Mouse (Mus musculus) limb, embryonic 15.5 days (tissue): ENCODE measurements at regions not wholly inside any gene's neighbourhood (a gene's known extent, or its start where the extent isn't known, plus 50 kb on each side); places are given as distances from the start of the nearest gene placed in this dataset.

Experiments
- ATAC-seq: fragments of 200-750 bp; cut with Nextera tagmentation; 2 replicates; pipeline ENCODE4 v1.8.0; 2017; ENCODE audit warnings: low read depth, moderate TSS enrichment; ENCODE audit not compliant: insufficient number of reproducible peaks, low FRiP score, low TSS enrichment
- H3K27ac ChIP-seq: fragments of 300-500 bp; sonication (generic); 2 replicates; pipeline ENCODE4 v1.5.1; 2015; ENCODE audit warnings: moderate library complexity, mild to moderate bottlenecking, inconsistent platforms
- H3K27me3 ChIP-seq: fragments of 300-500 bp; sonication (generic); 2 replicates; pipeline ENCODE4 v1.6.1; 2015; ENCODE audit warnings: inconsistent platforms
- H3K36me3 ChIP-seq: fragments of 300-500 bp; sonication (generic); 2 replicates; pipeline ENCODE4 v1.6.1; 2015; ENCODE audit warnings: inconsistent platforms
- H3K4me1 ChIP-seq: fragments of 300-500 bp; sonication (generic); 2 replicates; pipeline ENCODE4 v1.6.1; 2015; ENCODE audit warnings: inconsistent platforms
- H3K4me2 ChIP-seq: fragments of 300-500 bp; sonication (generic); 2 replicates; pipeline ENCODE4 v1.6.1; 2015; ENCODE audit warnings: mild to moderate bottlenecking, inconsistent platforms
- H3K4me3 ChIP-seq: fragments of 300-500 bp; sonication (generic); 2 replicates; pipeline ENCODE4 v1.5.1; 2015; ENCODE audit warnings: mild to moderate bottlenecking, inconsistent platforms
- H3K9ac ChIP-seq: fragments of 300-500 bp; sonication (generic); 2 replicates; pipeline ENCODE4 v1.6.1; 2015; ENCODE audit warnings: inconsistent platforms
- H3K9me3 ChIP-seq: fragments of 300-500 bp; sonication (generic); 2 replicates; pipeline ENCODE4 v1.6.1; 2016; ENCODE audit warnings: inconsistent platforms
- WGBS: fragments of 180-500 bp; shearing (Covaris S2); methylation state at CpG from one replicate; pipeline ENCODE4 v1.1.7; 2015; 5-methylcytosine and 5-hydroxymethylcytosine counted together

DNA sequence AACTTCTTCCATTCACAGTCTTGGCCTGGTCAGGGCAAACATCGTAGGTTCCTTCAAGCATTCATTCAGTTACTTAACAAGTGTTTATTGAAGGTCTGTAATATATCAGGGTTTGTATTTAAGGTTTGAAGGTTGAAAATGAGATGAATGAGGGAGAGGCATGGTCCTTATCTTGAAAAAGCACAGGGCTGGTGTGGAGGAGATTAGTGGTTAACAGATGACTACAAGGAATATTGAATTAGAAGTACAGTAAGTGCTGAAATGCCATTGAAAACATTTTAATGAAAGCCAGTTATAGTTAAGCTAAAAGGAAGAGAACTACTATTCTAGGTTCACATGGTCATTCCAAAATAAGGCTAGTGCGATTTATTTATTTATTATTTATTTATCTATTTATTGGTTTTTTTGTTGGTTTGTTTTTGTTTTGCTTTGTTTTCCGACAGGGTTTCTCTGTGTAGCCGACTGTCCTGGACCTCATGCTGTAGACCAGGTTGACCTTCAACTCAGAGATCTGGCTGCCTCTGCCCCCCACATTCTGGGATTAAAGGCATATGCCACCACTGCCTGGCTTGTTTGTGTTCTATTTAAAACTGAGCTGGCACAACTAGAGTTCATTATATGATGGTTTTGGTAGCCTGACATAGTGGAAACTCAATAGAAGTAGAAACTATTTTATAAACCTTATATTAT is 718.1 kb downstream of the Adgrl2 start:
- no peaks in the 10 kb centered on the region for H3K9me3 ChIP-seq
- no peak overlapping the region for H3K9ac ChIP-seq
- no peak overlapping the region for H3K27ac ChIP-seq
- ATAC-seq: no peak
- H3K4me1 ChIP-seq: no peaks in the 10 kb centered on the region
- H3K4me2 ChIP-seq: no peak overlapping the region
- H3K27me3 ChIP-seq: no peaks in the 10 kb centered on the region
- H3K4me3 ChIP-seq: no peak overlapping the region
- H3K36me3 ChIP-seq: no peaks in the 10 kb centered on the region
- WGBS: 83% methylated on average over 4 of the region's 4 CpGs

- H3K4me1 ChIP-seq: no peaks in the 10 kb centered on the region
- no peak overlapping the region for H3K4me2 ChIP-seq
- ATAC-seq: no peak
- H3K27ac ChIP-seq: no peak overlapping the region
- no peaks in the 10 kb centered on the region for H3K9me3 ChIP-seq
- H3K9ac ChIP-seq: no peak overlapping the region
- H3K4me3 ChIP-seq: no peak overlapping the region
- 74% methylated on average over 4 of the region's 4 CpGs for WGBS
- no peaks in the 10 kb centered on the region for H3K27me3 ChIP-seq
- no peaks in the 10 kb centered on the region for H3K36me3 ChIP-seq
These were observed 721.5 kb downstream of the Adgrl2 start for GRCm38 (mm10) chr3:148268812-148269211.

DNA sequence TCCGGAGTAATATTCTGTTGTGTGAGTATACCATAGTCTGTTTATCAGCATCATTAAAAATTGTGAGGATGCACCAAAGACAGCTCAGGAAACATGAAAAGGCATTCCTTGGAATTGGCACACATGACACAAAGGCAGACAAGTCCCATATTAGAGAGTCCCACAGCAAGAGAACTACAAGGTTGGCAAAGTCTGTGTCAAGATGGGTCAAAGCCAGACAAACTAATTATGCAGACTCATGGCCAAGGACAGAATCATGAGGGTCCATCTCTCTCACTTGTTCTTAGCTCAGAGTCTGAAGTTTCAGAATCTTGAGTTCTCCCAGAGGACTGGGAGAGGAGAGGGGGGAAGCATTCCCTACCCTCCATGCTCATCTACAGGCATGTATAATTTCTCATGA is 731.1 kb downstream of the Adgrl2 start:
- no peak overlapping the region for H3K9ac ChIP-seq
- H3K9me3 ChIP-seq: no peaks in the 10 kb centered on the region
- H3K36me3 ChIP-seq: no peaks in the 10 kb centered on the region
- no peak overlapping the region for H3K4me3 ChIP-seq
- no peak overlapping the region for H3K4me2 ChIP-seq
- H3K4me1 ChIP-seq: no peaks in the 10 kb centered on the region
- H3K27me3 ChIP-seq: no peaks in the 10 kb centered on the region
- WGBS: 76% methylated on average over 1 of the region's 1 CpGs
- ATAC-seq: no peak
- H3K27ac ChIP-seq: no peak overlapping the region

DNA sequence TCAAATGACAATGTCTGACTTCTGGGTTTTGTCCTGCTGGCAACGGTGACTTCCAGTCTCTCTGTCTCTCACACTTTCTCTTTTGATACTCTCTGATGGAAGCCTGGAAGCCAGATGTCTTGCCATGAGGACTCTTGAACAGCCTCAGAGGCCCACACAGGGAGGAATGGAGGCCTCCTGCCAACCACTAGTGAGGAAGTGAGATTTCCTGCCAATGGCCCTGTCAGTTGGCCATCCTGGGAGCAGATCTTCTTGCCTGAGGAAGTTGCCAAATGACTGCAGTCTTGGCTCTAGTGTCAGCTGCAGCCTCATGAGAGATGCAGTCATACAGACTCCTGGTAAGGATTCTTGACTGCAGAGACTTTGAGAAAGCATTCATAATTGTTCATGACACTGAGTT is 741.7 kb downstream of the Adgrl2 start:
- H3K27ac ChIP-seq: no peak overlapping the region
- H3K4me2 ChIP-seq: no peak overlapping the region
- H3K4me3 ChIP-seq: no peak overlapping the region
- no peak for ATAC-seq
- H3K9ac ChIP-seq: no peak overlapping the region
- H3K4me1 ChIP-seq: no peaks in the 10 kb centered on the region; the same call in 1 of the 2 replicates
- no peaks in the 10 kb centered on the region for H3K9me3 ChIP-seq
- no peaks in the 10 kb centered on the region for H3K27me3 ChIP-seq
- H3K36me3 ChIP-seq: no peaks in the 10 kb centered on the region
- WGBS: 29% methylated on average over 1 of the region's 1 CpGs

DNA sequence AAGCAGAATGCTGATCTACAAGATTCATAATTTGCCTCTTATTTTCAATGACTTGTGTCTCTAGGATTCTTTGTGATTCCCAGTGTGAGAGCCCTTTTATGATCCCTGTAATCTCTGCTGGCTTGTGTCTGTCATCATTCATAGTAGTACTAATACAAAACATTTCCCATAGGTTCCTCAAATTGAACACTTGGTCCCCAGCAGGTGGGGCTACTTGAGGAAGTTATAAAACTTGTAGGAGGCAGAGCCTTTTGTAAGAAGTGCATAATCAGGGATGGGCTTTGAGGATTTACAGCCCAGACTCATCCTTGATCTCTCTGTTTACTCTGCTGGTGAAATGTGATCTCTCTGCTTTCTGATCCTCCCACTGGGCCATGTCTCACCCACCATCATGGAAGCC is 743.6 kb downstream of the Adgrl2 start:
- Histone ChIP-seq H3K4me1 (no peaks in the 10 kb centered on the region; the same call in 1 of the 2 replicates), H3K36me3 (no peaks in the 10 kb centered on the region), H3K27me3 (no peaks in the 10 kb centered on the region), H3K9me3 (no peaks in the 10 kb centered on the region), H3K9ac (no peak overlapping the region), H3K4me3 (no peak overlapping the region), H3K4me2 (no peak overlapping the region), H3K27ac (no peak overlapping the region)
- no peak for ATAC-seq

DNA sequence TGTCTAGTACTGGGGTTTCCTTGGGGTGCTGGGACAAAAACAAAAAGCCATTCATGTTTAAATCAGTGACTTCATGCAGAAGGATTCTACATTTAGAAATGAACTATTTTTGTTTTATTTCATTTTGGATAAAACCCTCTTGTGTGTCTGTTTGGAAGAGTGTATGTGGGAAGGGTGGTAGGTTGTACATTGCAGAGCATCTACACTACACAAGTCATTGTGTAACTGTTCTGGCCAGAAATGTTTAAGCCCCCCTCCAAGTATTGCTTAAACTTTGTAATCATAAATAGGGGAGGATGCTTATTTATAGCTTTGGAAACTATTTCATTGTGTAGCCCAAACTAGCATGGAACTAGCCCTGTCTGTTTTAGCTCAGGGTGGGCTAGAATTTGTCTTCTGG is 752.3 kb downstream of the Adgrl2 start:
- Histone ChIP-seq H3K36me3 (no peaks in the 10 kb centered on the region), H3K27me3 (no peaks in the 10 kb centered on the region), H3K4me2 (no peak overlapping the region), H3K9ac (no peak overlapping the region), H3K4me3 (no peak overlapping the region), H3K9me3 (no peaks in the 10 kb centered on the region), H3K27ac (no peak overlapping the region), H3K4me1 (no peaks in the 10 kb centered on the region)
- no peak for ATAC-seq

- Histone ChIP-seq H3K4me2 (no peak overlapping the region), H3K27ac (no peak overlapping the region), H3K4me1 (no peaks in the 10 kb centered on the region), H3K9me3 (no peaks in the 10 kb centered on the region), H3K4me3 (no peak overlapping the region), H3K36me3 (no peaks in the 10 kb centered on the region), H3K9ac (no peak overlapping the region), H3K27me3 (no peaks in the 10 kb centered on the region)
- ATAC-seq: no peak
- 57% methylated on average over 6 of the region's 6 CpGs for WGBS
These were observed 752.8 kb downstream of the Adgrl2 start for GRCm38 (mm10) chr3:148237555-148237954.

- H3K27me3 ChIP-seq: no peaks in the 10 kb centered on the region
- 66% methylated on average over 2 of the region's 2 CpGs for WGBS
- H3K4me2 ChIP-seq: no peak overlapping the region
- no peak overlapping the region for H3K9ac ChIP-seq
- H3K4me1 ChIP-seq: no peaks in the 10 kb centered on the region
- H3K36me3 ChIP-seq: no peaks in the 10 kb centered on the region
- no peak overlapping the region for H3K4me3 ChIP-seq
- ATAC-seq: no peak
- H3K27ac ChIP-seq: no peak overlapping the region
- H3K9me3 ChIP-seq: no peaks in the 10 kb centered on the region
These were observed 756.7 kb downstream of the Adgrl2 start for GRCm38 (mm10) chr3:148233616-148234015.

DNA sequence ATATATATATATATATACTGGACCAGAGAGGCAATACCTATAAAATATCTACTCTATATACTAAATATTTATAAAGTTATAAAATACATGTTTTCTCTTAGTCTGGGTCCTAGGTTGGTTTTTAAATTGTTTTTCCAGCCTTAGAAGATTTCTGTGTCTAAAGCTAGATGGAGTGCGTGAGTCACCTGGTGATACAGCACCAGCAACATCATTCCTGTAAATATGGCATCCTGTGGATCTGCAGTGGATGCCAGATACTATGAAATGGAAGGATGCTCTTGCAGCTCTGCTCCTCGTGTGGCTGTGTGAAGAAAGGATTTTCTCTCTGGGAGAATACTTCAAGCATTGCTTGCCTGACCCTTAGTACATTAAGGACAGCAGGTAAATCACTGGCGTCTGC is 761.2 kb downstream of the Adgrl2 start:
- no peak for ATAC-seq
- WGBS: 55% methylated on average over 3 of the region's 3 CpGs
- no peak overlapping the region for H3K4me3 ChIP-seq
- no peak overlapping the region for H3K4me2 ChIP-seq
- H3K36me3 ChIP-seq: no peaks in the 10 kb centered on the region
- H3K27me3 ChIP-seq: no peaks in the 10 kb centered on the region
- H3K9me3 ChIP-seq: no peaks in the 10 kb centered on the region
- no peak overlapping the region for H3K9ac ChIP-seq
- H3K4me1 ChIP-seq: peaks cover 3% of the 10 kb centered on the region; the same call in 1 of the 2 replicates
- no peak overlapping the region for H3K27ac ChIP-seq

DNA sequence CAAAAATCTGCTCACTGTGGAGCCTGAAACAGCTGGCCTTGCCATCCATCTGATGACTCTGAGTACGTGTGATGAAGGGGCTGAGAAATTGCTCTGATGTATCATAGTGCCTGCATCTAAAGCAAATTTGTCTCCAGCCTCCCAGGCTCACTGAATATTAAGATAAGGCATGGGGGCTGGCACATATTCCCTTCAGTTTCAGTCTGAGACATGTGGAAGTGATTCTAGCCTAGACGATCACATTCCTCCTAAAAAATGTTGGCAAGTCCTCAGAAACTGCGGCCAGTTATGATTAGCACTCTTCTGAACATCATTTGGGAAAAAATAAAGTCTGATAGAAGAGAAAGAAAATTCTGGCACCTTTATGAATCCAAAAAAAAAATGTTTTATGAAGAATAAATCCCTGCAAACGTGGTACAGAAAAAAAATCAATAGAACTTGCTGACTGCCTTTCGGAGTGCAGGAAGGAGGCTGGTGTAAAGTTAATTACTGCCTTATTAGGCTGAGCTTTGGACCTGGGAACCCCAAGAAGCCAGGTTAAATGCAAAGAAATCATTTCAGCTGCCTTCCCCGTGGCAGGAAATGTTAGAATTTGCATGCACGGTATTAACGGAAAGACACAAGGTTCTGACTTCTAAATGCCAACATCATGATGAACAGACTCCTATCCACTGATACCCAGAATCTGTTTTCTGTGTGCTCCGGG is 762.2 kb downstream of the Adgrl2 start:
- no peak for ATAC-seq
- no peaks in the 10 kb centered on the region for H3K9me3 ChIP-seq
- H3K27ac ChIP-seq: 0 out of 2 replicates have a peak overlapping the region, but pooled peaks have one; percentile 27
- 23% methylated on average over 9 of the region's 9 CpGs for WGBS
- H3K4me1 ChIP-seq: peaks cover 3% of the 10 kb centered on the region; the same call in 1 of the 2 replicates
- no peaks in the 10 kb centered on the region for H3K36me3 ChIP-seq
- no peak overlapping the region for H3K4me3 ChIP-seq
- H3K4me2 ChIP-seq: peak overlapping the region; percentile 24; the same call in 1 of the 2 replicates
- no peaks in the 10 kb centered on the region for H3K27me3 ChIP-seq
- no peak overlapping the region for H3K9ac ChIP-seq

DNA sequence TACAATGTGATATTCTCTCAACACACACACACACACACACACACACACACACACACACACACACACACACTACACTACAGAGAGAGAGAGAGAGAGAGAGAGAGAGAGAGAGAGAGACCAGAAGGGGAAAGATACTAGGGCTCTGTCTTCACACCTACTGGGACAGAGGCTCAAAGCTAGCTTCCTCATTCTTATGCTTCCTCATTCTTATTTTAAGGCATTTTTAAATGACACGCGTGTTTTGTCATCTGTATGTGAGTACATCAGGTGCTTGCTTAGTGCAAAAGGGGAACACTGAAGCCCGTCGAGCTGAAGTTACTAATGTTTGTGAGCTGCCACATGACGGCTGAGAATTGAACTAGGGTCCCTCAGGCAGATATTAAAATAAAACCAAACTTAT is 769.5 kb downstream of the Adgrl2 start:
- Histone ChIP-seq H3K4me3 (no peak overlapping the region), H3K9ac (no peak overlapping the region), H3K36me3 (no peaks in the 10 kb centered on the region), H3K27me3 (no peaks in the 10 kb centered on the region), H3K27ac (no peak overlapping the region), H3K9me3 (no peaks in the 10 kb centered on the region), H3K4me1 (no peaks in the 10 kb centered on the region), H3K4me2 (no peak overlapping the region)
- ATAC-seq: no peak
- 83% methylated on average over 5 of the region's 5 CpGs for WGBS

GRCm38 (mm10) chr3:148220024-148220590 is 770.2 kb downstream of the Adgrl2 start:
- Histone ChIP-seq H3K4me1 (no peaks in the 10 kb centered on the region), H3K27me3 (no peaks in the 10 kb centered on the region), H3K27ac (no peak overlapping the region), H3K4me3 (no peak overlapping the region), H3K9me3 (no peaks in the 10 kb centered on the region), H3K9ac (no peak overlapping the region), H3K36me3 (no peaks in the 10 kb centered on the region), H3K4me2 (no peak overlapping the region)
- no peak for ATAC-seq
- 57% methylated on average over 10 of the region's 10 CpGs for WGBS
